Mouse (Mus musculus) MEL (cell line): ENCODE measurements at regions not wholly inside any gene's neighbourhood (a gene's known extent, or its start where the extent isn't known, plus 50 kb on each side); places are given as distances from the start of the nearest gene placed in this dataset.

Source experiments
- DNase-seq: peaks from one replicate; pipeline ENCODE4 v3.0.0; 2011; ENCODE audit warnings: low read depth, low spot score
- H3K27ac ChIP-seq: 2 replicates; pipeline ENCODE4 v1.5.1; 2012; ENCODE audit warnings: low read depth, mild to moderate bottlenecking, control low read depth, low read length, moderate library complexity; ENCODE audit not compliant: control insufficient read depth
- H3K27me3 ChIP-seq, 2 experiments: fragments of 150-350 bp in 1 of 2; sonication (generic) in 1 of 2; 2 replicates each; pipeline ENCODE4 v1.6.1; 2012; ENCODE audit warnings: low read length in 2 of 2, mild to moderate bottlenecking in 2 of 2, improper control_type of control experiment in 1 of 2, moderate library complexity in 1 of 2; ENCODE audit not compliant: insufficient read depth in 2 of 2, control insufficient read depth in 1 of 2
- H3K36me3 ChIP-seq, 2 experiments: 2 replicates each; pipeline ENCODE4 v1.6.1; 2012 to 2014; ENCODE audit warnings: low read length in 2 of 2, improper control_type of control experiment in 1 of 2, inconsistent platforms in 1 of 2, mild to moderate bottlenecking in 1 of 2; ENCODE audit not compliant: insufficient read depth in 2 of 2, control insufficient read depth in 1 of 2
- H3K4me1 ChIP-seq, 2 experiments: fragments of 150-350 bp in 1 of 2; sonication (generic) in 1 of 2; 2 replicates each; pipeline ENCODE4 v1.6.1; 2012; ENCODE audit warnings: low read length in 2 of 2, improper control_type of control experiment in 1 of 2, mild to moderate bottlenecking in 1 of 2; ENCODE audit not compliant: insufficient read depth in 2 of 2, control insufficient read depth in 1 of 2
- H3K4me3 ChIP-seq, 2 experiments: fragments of 150-350 bp in 1 of 2; sonication (generic) in 1 of 2; 2 replicates each; pipeline ENCODE4 v1.5.1; 2012; ENCODE audit warnings: low read depth in 2 of 2, low read length in 2 of 2, mild to moderate bottlenecking in 2 of 2, moderate library complexity in 2 of 2, control low read depth in 1 of 2, improper control_type of control experiment in 1 of 2; ENCODE audit not compliant: control insufficient read depth in 1 of 2, insufficient read depth in 1 of 2
- H3K79me2 ChIP-seq: 2 replicates; pipeline ENCODE4 v1.6.1; 2012; ENCODE audit warnings: mild to moderate bottlenecking, low read length, moderate library complexity; ENCODE audit not compliant: control insufficient read depth, poor library complexity, insufficient read depth
- H3K9ac ChIP-seq: 2 replicates; pipeline ENCODE4 v1.6.1; 2012; ENCODE audit warnings: low read depth, mild to moderate bottlenecking, control low read depth, low read length, moderate library complexity; ENCODE audit not compliant: control insufficient read depth, poor library complexity, severe bottlenecking
- H3K9me3 ChIP-seq: fragments of 150-350 bp; sonication (generic); replicated peaks from 2 replicates; pipeline ENCODE4 v1.6.1; 2012; ENCODE audit warnings: mild to moderate bottlenecking, low read length, improper control_type of control experiment, moderate library complexity; ENCODE audit not compliant: insufficient read depth
- CTCF ChIP-seq, 3 experiments: IDR thresholded peaks in 2 of 3; conservative IDR thresholded peaks in 1 of 3; 2 replicates each; pipeline ENCODE4 v1.5.1; 2011 to 2012; ENCODE audit warnings: low read length in 3 of 3, low read depth in 2 of 3, mild to moderate bottlenecking in 2 of 3, improper control_type of control experiment in 1 of 3, inconsistent platforms in 1 of 3, mixed read lengths in 1 of 3, moderate library complexity in 1 of 3; ENCODE audit not compliant: control insufficient read depth in 1 of 3, insufficient read depth in 1 of 3, poor library complexity in 1 of 3, severe bottlenecking in 1 of 3
- E2F4 ChIP-seq: IDR thresholded peaks from 2 replicates; pipeline ENCODE4 v1.6.1; 2011; ENCODE audit warnings: low read depth, low read length, improper control_type of control experiment, borderline replicate concordance
- ELF1 ChIP-seq: IDR thresholded peaks from 2 replicates; pipeline ENCODE4 v1.6.1; 2014; ENCODE audit warnings: low read depth, mild to moderate bottlenecking, inconsistent platforms, low read length, improper control_type of control experiment, moderate library complexity
- ETS1 ChIP-seq: IDR thresholded peaks from 2 replicates; pipeline ENCODE4 v1.6.1; 2012; ENCODE audit warnings: low read depth, mild to moderate bottlenecking, inconsistent platforms, low read length, improper control_type of control experiment, moderate library complexity
- GABPA ChIP-seq: IDR thresholded peaks from 2 replicates; pipeline ENCODE4 v1.6.1; 2012; ENCODE audit warnings: low read depth, mild to moderate bottlenecking, inconsistent platforms, low read length, improper control_type of control experiment, moderate library complexity
- GATA1 ChIP-seq: IDR thresholded peaks from 2 replicates; pipeline ENCODE4 v1.6.1; 2011; ENCODE audit warnings: low read depth, low read length, improper control_type of control experiment
- HCFC1 ChIP-seq: IDR thresholded peaks from 2 replicates; pipeline ENCODE4 v1.6.1; 2012; ENCODE audit warnings: low read depth, mild to moderate bottlenecking, inconsistent platforms, low read length, improper control_type of control experiment, moderate library complexity
- JUND ChIP-seq: IDR thresholded peaks from 2 replicates; pipeline ENCODE4 v1.6.1; 2011; ENCODE audit warnings: low read depth, mild to moderate bottlenecking, improper control_type of control experiment, low read length
- MAX ChIP-seq: IDR thresholded peaks from 2 replicates; pipeline ENCODE4 v1.6.1; 2011; ENCODE audit warnings: low read length, improper control_type of control experiment
- MAZ ChIP-seq: IDR thresholded peaks from 2 replicates; pipeline ENCODE4 v1.6.1; 2012; ENCODE audit warnings: low read depth, mild to moderate bottlenecking, inconsistent platforms, low read length, improper control_type of control experiment
- MEF2A ChIP-seq: IDR thresholded peaks from 2 replicates; pipeline ENCODE4 v1.6.1; 2014; ENCODE audit warnings: low read depth, mild to moderate bottlenecking, inconsistent platforms, low read length, improper control_type of control experiment; ENCODE audit not compliant: poor library complexity, insufficient replicate concordance, severe bottlenecking; ENCODE audit errors: extremely low read depth
- MYC ChIP-seq: IDR thresholded peaks from 2 replicates; pipeline ENCODE4 v1.6.1; 2011; ENCODE audit warnings: low read depth, mild to moderate bottlenecking, low read length, improper control_type of control experiment, moderate library complexity
- NELFE ChIP-seq: IDR thresholded peaks from 2 replicates; pipeline ENCODE4 v1.6.1; 2011; ENCODE audit warnings: low read depth, low read length, improper control_type of control experiment
- NRF1 ChIP-seq: IDR thresholded peaks from 2 replicates; pipeline ENCODE4 v1.6.1; 2014; ENCODE audit warnings: low read depth, mild to moderate bottlenecking, inconsistent platforms, low read length, improper control_type of control experiment, moderate library complexity; ENCODE audit not compliant: poor library complexity, insufficient read depth, severe bottlenecking
- RCOR1 ChIP-seq: IDR thresholded peaks from 2 replicates; pipeline ENCODE4 v1.6.1; 2012; ENCODE audit warnings: low read depth, mild to moderate bottlenecking, inconsistent platforms, low read length, improper control_type of control experiment
- SIN3A ChIP-seq: IDR thresholded peaks from 2 replicates; pipeline ENCODE4 v1.6.1; 2012; ENCODE audit warnings: low read length, improper control_type of control experiment, inconsistent platforms
- TAL1 ChIP-seq: IDR thresholded peaks from 2 replicates; pipeline ENCODE4 v1.6.1; 2012; ENCODE audit warnings: mild to moderate bottlenecking, inconsistent platforms, low read length, moderate library complexity, mixed read lengths
- TBP ChIP-seq: IDR thresholded peaks from 2 replicates; pipeline ENCODE4 v1.8.0; 2011; ENCODE audit warnings: low read depth, low read length, improper control_type of control experiment
- TCF12 ChIP-seq: IDR thresholded peaks from 2 replicates; pipeline ENCODE4 v1.6.1; 2014; ENCODE audit warnings: low read depth, mild to moderate bottlenecking, inconsistent platforms, low read length, improper control_type of control experiment, moderate library complexity
- UBTF ChIP-seq: IDR thresholded peaks from 2 replicates; pipeline ENCODE4 v1.6.1; 2012; ENCODE audit warnings: low read depth, mild to moderate bottlenecking, inconsistent platforms, low read length, improper control_type of control experiment, moderate library complexity, borderline replicate concordance; ENCODE audit not compliant: insufficient read depth
- USF2 ChIP-seq, 2 experiments: IDR thresholded peaks; 2 replicates each; pipeline ENCODE4 v1.6.1; 2011 to 2012; ENCODE audit warnings: improper control_type of control experiment in 2 of 2, low read length in 2 of 2, borderline replicate concordance in 1 of 2, inconsistent platforms in 1 of 2, low read depth in 1 of 2, mild to moderate bottlenecking in 1 of 2; ENCODE audit not compliant: insufficient read depth in 1 of 2
- ZKSCAN1 ChIP-seq: IDR thresholded peaks from 2 replicates; pipeline ENCODE4 v1.6.1; 2012; ENCODE audit warnings: low read depth, mild to moderate bottlenecking, inconsistent platforms, low read length, improper control_type of control experiment, moderate library complexity
- ZMIZ1 ChIP-seq: IDR thresholded peaks from 2 replicates; pipeline ENCODE4 v1.6.1; 2012; ENCODE audit warnings: low read depth, mild to moderate bottlenecking, inconsistent platforms, low read length, improper control_type of control experiment, moderate library complexity
- ZNF384 ChIP-seq: IDR thresholded peaks from 2 replicates; pipeline ENCODE4 v1.6.1; 2012; ENCODE audit warnings: low read depth, mild to moderate bottlenecking, inconsistent platforms, low read length, improper control_type of control experiment

- Histone ChIP-seq H3K9me3 (no peaks in the 10 kb centered on the region), H3K9ac (no peak overlapping the region), H3K79me2 (no peaks in the 10 kb centered on the region), H3K27me3 (no peaks in the 10 kb centered on the region), H3K4me3 (no peak overlapping the region), H3K36me3 (no peaks in the 10 kb centered on the region), H3K27ac (no peak overlapping the region), H3K4me1 (no peaks in the 10 kb centered on the region)
- no peak for TF ChIP-seq TBP
- TF ChIP-seq MAX: no peak
- TF ChIP-seq NELFE: no peak
- no peak for TF ChIP-seq HCFC1
- no peak for TF ChIP-seq ELF1
- TF ChIP-seq UBTF: no peak
- no peak for TF ChIP-seq GABPA
- TF ChIP-seq ZMIZ1: no peak
- TF ChIP-seq ETS1: no peak
- no peak for TF ChIP-seq CTCF (IDR thresholded peaks at IDR 0.05 in 2 of 3, conservative IDR thresholded peaks at IDR 0.05 in 1 of 3; ENCODE audit: control insufficient read depth in 1 of 3, insufficient read depth in 1 of 3, low read depth in 2 of 3, low read length in 3 of 3, poor library complexity in 1 of 3, severe bottlenecking in 1 of 3)
- TF ChIP-seq USF2 (IDR thresholded peaks at IDR 0.05; ENCODE audit: borderline replicate concordance in 1 of 2, insufficient read depth in 1 of 2, low read depth in 1 of 2, low read length in 2 of 2): no peak
- no peak for TF ChIP-seq TCF12
- no peak for TF ChIP-seq TAL1
- TF ChIP-seq MYC: no peak
- no peak for TF ChIP-seq RCOR1
- TF ChIP-seq JUND: no peak
- no peak for DNase-seq
Measured at GRCm38 (mm10) chr8:96277479-96278138, 389.3 kb upstream of the Got2 start.

DNA sequence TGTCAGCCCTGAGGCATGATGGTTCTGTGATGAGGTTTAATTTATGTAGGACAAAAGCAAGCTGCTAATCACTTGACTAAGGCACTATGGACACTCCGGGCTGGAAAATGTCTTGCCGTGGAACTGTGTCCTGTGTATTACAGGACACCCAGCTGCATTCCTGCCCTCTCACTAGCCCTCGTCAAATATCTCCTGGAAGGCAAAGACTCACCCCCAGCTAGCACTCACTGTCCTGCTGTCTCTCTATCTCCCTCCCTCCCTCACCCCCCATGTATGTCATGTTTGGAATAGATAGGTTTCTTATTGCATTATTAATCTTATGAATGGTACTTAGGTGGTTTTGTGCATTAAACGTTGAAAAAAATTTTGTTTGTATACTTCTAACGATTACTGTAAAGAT, 388.7 kb upstream of the Got2 start:
- Histone ChIP-seq H3K9me3 (no peaks in the 10 kb centered on the region), H3K27me3 (no peaks in the 10 kb centered on the region), H3K4me1 (no peaks in the 10 kb centered on the region), H3K27ac (no peak overlapping the region), H3K79me2 (no peaks in the 10 kb centered on the region), H3K36me3 (no peaks in the 10 kb centered on the region), H3K4me3 (no peak overlapping the region), H3K9ac (no peak overlapping the region)
- TF ChIP-seq MEF2A (no peak), GABPA (no peak), NRF1 (no peak), CTCF (IDR thresholded peaks at IDR 0.05 in 2 of 3, conservative IDR thresholded peaks at IDR 0.05 in 1 of 3; ENCODE audit: control insufficient read depth in 1 of 3, insufficient read depth in 1 of 3, low read depth in 2 of 3, low read length in 3 of 3, poor library complexity in 1 of 3, severe bottlenecking in 1 of 3) (no peak), ZMIZ1 (no peak), ZKSCAN1 (no peak), ZNF384 (no peak), GATA1 (no peak), MAZ (no peak), SIN3A (no peak), E2F4 (no peak)
- DNase-seq: no peak
